Mouse (Mus musculus) cerebellum, adult 2 months (tissue): ENCODE measurements around the gene Chit1. TPM values are rescaled to one million over a fixed set of nuclear protein-coding genes. Genes with fewer than 3 reads are reported as not detected.
A peak's percentile ranks its signal among the peaks of the same experiment; 100 is the strongest.

Experiments
- DNase-seq, 2 experiments: peaks; one replicate each; pipeline ENCODE4 v3.0.0; 2021
- H3K27ac ChIP-seq: fragments of 200-500 bp; 2 replicates; pipeline ENCODE4 v1.5.1; 2012; ENCODE audit warnings: low read length, control low read depth, inconsistent platforms; ENCODE audit not compliant: insufficient read depth
- H3K27me3 ChIP-seq: fragments of 200-500 bp; 2 replicates; pipeline ENCODE4 v1.6.1; 2012; ENCODE audit warnings: inconsistent platforms, mild to moderate bottlenecking, low read length, moderate library complexity; ENCODE audit not compliant: control insufficient read depth, insufficient read depth
- H3K4me1 ChIP-seq: fragments of 200-500 bp; 2 replicates; pipeline ENCODE4 v1.6.1; 2011; ENCODE audit warnings: low read length; ENCODE audit not compliant: control insufficient read depth, insufficient read depth
- H3K4me3 ChIP-seq: fragments of 200-500 bp; replicated peaks from 2 replicates; pipeline ENCODE3; 2011; ENCODE audit warnings: mild to moderate bottlenecking, low read depth, low read length, control low read depth; ENCODE audit not compliant: insufficient read depth
- CTCF ChIP-seq: fragments of 200-500 bp; IDR thresholded peaks from 2 replicates; pipeline ENCODE4 v1.5.1; 2011; ENCODE audit warnings: low read depth, mild to moderate bottlenecking, control low read depth, low read length, moderate library complexity, borderline replicate concordance; ENCODE audit not compliant: insufficient read depth
- POLR2A ChIP-seq: fragments of 200-500 bp; IDR thresholded peaks from 2 replicates; pipeline ENCODE4 v1.6.1; 2011; ENCODE audit warnings: low read length, control low read depth, borderline replicate concordance; ENCODE audit not compliant: insufficient read depth
- WGBS: fragments of 180-500 bp; shearing (Covaris S2); methylation state at CpG from one replicate; pipeline ENCODE4 v1.1.7; 2018; 5-methylcytosine and 5-hydroxymethylcytosine counted together
- polyA plus RNA-seq: library from polyadenylated mRNA; depleted of rRNA; stranded (reverse); fragments of >200 nt; gene quantifications from 2 replicates; pipeline ENCODE4 v1.2.3, GENCODE M21; 2012; rRNA removed

Gene Chit1
- not detected in 2 replicates for polyA plus RNA-seq

DNA sequence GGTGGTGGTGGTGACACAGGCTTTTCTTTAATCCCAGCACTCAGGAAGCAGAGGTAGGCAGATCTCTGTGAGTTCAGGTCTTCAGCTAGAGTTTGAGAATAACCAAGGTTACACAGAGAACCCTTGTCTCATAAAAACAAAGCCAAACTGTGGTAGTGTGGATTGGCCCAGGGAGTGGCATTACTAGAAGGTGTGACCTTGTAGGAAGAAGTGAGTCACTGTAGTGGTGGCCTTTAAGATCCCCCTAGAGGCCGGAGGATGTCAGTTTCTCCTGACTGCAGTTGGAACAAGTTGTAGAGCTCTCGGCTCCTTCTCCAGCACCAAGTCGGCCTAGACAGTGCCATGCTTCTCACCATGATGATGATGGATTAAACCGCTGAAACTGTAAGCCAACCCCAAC is at the start of gene Chit1:
Chit1 (plus strand) TSS at position 264 of the 400 bp plus-strand sequence.
- 86% methylated on average over 4 of the region's 4 CpGs for WGBS
- Histone ChIP-seq H3K27me3 (no peaks in the 10 kb centered on the region), H3K4me3 (no peak within 1 kb of the TSS), H3K4me1 (no peaks in the 10 kb centered on the region; the same call in 1 of the 2 replicates), H3K27ac (no peak within 1 kb of the TSS)
- no peak for DNase-seq
- TF ChIP-seq CTCF (no peak), POLR2A (no peak)

DNA sequence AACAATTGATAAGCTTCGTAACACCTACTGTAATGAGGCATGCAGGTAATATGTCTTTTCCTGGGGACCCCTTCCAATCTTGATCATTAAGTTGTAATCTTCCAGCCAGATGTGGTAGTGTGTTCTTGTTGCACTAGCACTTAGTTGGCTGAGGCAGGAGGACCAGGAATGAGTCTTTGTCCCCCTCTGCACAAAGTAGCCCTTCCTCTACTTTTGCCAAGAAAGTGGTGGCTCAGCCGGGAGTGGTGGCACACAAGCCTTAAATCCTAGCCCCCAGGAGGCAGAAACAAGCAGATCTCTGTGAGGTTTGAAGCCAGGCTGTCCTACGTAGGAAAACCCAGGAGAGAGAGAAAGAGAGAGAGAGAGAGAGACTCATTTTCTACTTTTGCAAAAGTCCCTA is 49.1 kb upstream of the Chit1 start:
- Histone ChIP-seq H3K4me3 (no peak overlapping the region), H3K27ac (no peak overlapping the region), H3K27me3 (no peaks in the 10 kb centered on the region), H3K4me1 (peaks cover 19% of the 10 kb centered on the region)
- WGBS: 96% methylated on average over 3 of the region's 3 CpGs
- no peak for TF ChIP-seq POLR2A
- TF ChIP-seq CTCF: no peak
- DNase-seq: no peak

DNA sequence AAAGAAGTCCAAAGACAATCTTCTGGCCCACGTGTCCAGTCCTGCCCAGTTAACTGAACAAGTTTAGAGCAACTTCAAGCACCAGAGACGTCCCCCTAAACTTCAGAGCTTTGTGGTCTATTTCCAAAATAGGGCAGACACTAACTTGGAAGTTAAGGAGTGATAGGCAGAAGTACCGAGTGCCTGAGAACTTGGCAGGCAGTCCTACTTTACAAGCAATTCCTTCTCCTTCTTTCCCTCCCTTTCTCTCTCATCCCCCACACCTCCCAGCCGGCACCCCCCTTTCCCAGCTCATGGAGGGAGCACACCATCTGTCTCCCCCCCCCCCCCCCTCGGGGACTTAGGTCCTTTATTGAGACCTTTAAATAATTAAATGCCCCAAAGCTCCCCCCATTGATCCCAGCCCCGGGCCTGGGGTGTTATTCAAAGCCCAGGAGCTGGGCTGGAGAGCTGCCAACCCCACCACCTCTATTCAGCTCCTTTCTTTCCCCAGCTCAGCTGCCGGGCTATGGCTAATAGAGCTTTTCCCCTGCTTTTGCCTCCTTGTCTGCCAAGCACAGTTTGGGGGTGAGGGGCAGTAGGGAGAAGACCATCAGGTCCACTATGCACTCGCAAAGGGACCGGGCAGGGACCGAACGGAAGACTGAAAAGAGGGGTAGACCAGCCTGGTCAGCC is 48.5 kb upstream of the Chit1 start:
- no peak overlapping the region for H3K4me3 ChIP-seq
- H3K27me3 ChIP-seq: no peaks in the 10 kb centered on the region
- H3K4me1 ChIP-seq: peaks cover 22% of the 10 kb centered on the region
- no peak for TF ChIP-seq POLR2A
- TF ChIP-seq CTCF: no peak
- 43% methylated on average over 11 of the region's 11 CpGs for WGBS
- no peak for DNase-seq
- no peak overlapping the region for H3K27ac ChIP-seq

DNA sequence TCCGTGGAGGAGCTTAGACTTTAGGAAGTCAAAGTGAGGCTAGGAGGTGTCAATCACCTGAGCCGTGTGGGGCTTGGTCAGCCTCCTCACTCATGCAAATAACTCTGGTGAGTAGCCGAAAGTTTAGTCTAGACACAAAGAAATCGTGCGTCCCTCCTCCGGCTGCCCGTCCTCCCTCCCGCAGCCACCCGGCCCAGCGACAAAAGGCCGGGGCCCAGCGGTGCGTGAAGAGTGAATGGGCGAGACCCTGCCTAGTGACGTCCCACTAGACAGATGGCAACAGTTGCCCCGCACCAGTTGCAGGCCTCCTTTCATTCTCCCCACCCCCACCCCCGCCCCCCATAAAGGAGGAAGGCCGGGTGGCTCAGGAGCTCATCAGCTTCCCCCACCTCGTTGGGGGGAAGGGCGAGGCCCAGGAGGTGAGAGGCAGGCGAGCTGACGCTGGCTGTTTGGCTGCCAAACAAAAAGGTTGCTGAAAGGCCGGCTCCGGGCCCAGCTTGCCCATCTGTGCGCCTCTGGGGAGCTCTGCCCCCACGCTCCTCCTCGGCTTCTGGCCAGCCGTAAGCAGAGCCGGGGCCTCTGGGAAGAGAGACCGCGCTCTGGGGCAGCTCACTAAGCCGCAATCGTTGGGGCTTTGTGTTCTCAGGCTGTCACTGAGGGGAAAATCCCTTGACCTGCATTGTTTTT is 47.8 kb upstream of the Chit1 start:
- 0 out of 2 replicates have a peak overlapping the region, but pooled peaks have one; percentile 0 for H3K27ac ChIP-seq
- no peak for TF ChIP-seq POLR2A
- H3K4me1 ChIP-seq: peaks cover 22% of the 10 kb centered on the region
- H3K27me3 ChIP-seq: no peaks in the 10 kb centered on the region
- H3K4me3 ChIP-seq: no peak overlapping the region
- WGBS: 20% methylated on average over 33 of the region's 33 CpGs
- peak; percentile 57 to 59 for DNase-seq

DNA sequence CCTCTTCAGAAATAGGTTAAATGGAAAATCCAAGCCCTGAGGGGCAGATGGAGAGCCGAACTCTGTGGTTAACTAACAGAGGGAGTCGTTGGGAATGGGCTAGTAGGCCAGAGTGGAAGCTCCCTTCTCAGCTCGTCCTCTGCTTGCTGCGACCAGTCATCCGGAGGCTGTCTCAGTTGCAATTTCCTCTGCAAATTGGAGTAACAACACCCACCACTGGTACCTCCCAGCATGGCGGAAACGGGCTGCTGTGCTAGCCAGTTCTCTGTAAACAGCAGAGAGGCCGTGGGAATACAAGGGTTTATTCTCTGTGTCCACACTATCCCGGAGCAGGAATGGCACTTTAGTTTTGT is 47.3 kb upstream of the Chit1 start:
- Histone ChIP-seq H3K27me3 (no peaks in the 10 kb centered on the region), H3K27ac (0 out of 2 replicates have a peak overlapping the region, but pooled peaks have one; percentile 0), H3K4me1 (peaks cover 22% of the 10 kb centered on the region), H3K4me3 (no peak overlapping the region)
- TF ChIP-seq CTCF: no peak
- TF ChIP-seq POLR2A: no peak
- no peak for DNase-seq
- WGBS: 51% methylated on average over 9 of the region's 9 CpGs

DNA sequence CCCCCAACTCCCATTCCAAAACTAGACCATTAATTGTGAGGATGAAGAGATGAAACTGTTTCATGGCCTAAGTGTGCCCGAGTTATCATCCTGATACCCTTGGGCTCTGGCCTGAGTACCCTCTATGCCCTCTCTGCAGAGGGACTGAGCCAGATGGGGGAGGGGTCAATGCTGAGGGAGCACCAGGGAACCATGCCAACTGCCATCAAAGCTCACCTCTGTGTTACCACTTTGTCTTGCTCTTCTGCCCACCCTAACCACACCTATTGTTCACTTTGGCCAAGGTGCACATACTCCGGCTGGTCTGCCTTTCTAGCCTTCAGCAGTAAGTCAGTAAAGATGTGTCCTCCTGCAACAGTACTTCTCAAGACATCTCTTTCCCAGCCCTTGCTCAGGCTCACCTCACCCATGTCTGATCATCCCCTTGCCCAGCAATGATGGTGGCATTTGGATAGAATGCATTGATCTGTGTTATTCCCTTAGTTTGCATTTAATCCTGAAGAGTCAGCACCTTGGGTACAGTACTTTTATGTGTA is 46.7 kb upstream of the Chit1 start:
- no peak overlapping the region for H3K27ac ChIP-seq
- peaks cover 22% of the 10 kb centered on the region for H3K4me1 ChIP-seq
- no peaks in the 10 kb centered on the region for H3K27me3 ChIP-seq
- H3K4me3 ChIP-seq: no peak overlapping the region
- TF ChIP-seq CTCF: no peak
- TF ChIP-seq POLR2A: no peak
- 96% methylated on average over 2 of the region's 2 CpGs for WGBS
- DNase-seq: no peak

DNA sequence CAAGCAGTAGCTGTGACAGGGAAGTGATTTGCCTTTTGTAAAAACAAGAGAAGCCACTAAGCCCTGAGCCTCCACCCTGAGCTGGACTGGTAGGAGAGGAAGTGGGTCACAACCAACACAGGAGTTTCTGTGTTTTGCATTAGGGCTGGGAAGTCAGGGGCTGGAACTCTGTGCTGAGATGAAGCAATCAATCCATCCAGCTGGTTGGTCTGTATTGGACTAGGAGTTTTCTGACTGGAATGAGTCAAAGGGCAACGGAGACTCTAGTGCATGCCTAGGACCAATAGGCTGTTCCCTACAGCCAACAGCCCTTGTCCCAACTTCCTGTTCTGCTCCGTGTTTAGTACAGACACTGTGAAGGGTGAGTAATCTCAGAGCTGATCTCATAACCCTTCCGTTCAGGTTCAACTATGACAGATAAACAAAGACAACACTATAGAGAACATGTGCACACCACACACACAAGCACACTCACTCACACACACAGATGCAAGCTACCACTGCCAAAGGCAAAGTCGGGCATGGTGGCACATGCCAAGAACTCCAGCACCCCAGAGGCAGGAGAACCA is 45.7 kb upstream of the Chit1 start:
- 66% methylated on average over 4 of the region's 4 CpGs for WGBS
- TF ChIP-seq CTCF: no peak
- TF ChIP-seq POLR2A: no peak
- Histone ChIP-seq H3K4me3 (no peak overlapping the region), H3K4me1 (peaks cover 17% of the 10 kb centered on the region; the same call in 1 of the 2 replicates), H3K27ac (no peak overlapping the region), H3K27me3 (no peaks in the 10 kb centered on the region)
- DNase-seq: no peak
